ENCODE assay signal across 18 mouse cellular contexts in genomic region chr12:118339107-118339506, GRCm38 (mm10).
"Had no signal": no experiment of that assay in that cellular context is flagged by ENCODE, and none has a peak within 500 bp of the region (broad histone marks: within the 10 kb centered on the region; RNA-seq: fewer than 3 reads in every experiment).

No protein-coding gene starts in this region.

- ATAC-seq: intestine, embryonic 16.5 days; lung, postnatal 0 days; midbrain, embryonic 15.5 days had no signal

- H3K4me1 ChIP-seq: midbrain, embryonic 12.5 days; midbrain, embryonic 15.5 days; neural tube, embryonic 12.5 days; neural tube, embryonic 15.5 days had no signal

- H3K27me3 ChIP-seq: liver, embryonic 13.5 days; midbrain, embryonic 12.5 days; midbrain, embryonic 15.5 days; neural tube, embryonic 12.5 days; neural tube, embryonic 15.5 days had no signal

- H3K9me3 ChIP-seq: liver, embryonic 13.5 days; midbrain, embryonic 12.5 days; midbrain, embryonic 15.5 days; neural tube, embryonic 12.5 days; neural tube, embryonic 15.5 days had no signal

- DNase-seq: kidney, adult 18-20 months; kidney, adult 9 months; kidney, postnatal 14 days; kidney, postnatal 4 days; layer of hippocampus, adult 9-11 months; liver, embryonic 13.5 days; lung, embryonic 14.5 days; right cerebral cortex, postnatal 25 days; spleen, adult 18-20 months; thymus, postnatal 36 days had no signal

- H3K9ac ChIP-seq: liver, embryonic 13.5 days; lung, embryonic 14.5 days; midbrain, embryonic 12.5 days; midbrain, embryonic 15.5 days; neural tube, embryonic 12.5 days; neural tube, embryonic 15.5 days had no signal

- H3K36me3 ChIP-seq: liver, embryonic 13.5 days; midbrain, embryonic 12.5 days; midbrain, embryonic 15.5 days; neural tube, embryonic 12.5 days; neural tube, embryonic 15.5 days had no signal

- H3K4me3 ChIP-seq: layer of hippocampus, adult 2 months; liver, embryonic 13.5 days; midbrain, embryonic 12.5 days; midbrain, embryonic 15.5 days; neural tube, embryonic 12.5 days; neural tube, embryonic 15.5 days had no signal

- H3K27ac ChIP-seq: layer of hippocampus, adult 2 months; liver, embryonic 13.5 days; macrophage; midbrain, embryonic 12.5 days; midbrain, embryonic 15.5 days; neural tube, embryonic 12.5 days; neural tube, embryonic 15.5 days had no signal
